In the genomic region with DNA sequence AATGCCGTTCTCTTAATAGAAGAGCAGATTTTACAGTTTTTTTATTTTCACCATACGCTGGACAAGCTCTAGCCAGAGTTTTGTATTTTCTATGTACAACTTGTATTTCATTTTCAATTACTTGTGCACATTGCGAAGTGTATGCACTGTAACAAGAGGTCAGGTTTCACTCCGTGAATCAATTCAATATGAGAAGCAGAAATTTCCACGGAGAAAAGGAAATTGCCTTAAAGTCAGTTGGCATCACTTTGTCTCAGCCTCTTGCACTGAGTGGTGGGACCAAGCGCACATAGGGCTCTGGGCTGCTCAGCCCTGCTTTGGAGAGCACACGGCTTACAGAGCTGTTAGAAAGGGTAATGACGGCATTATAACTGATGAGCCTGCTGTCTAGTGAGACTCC, we compare ENCODE assay signal across 19 mouse cellular contexts.
"Had no signal": no experiment of that assay in that cellular context is flagged by ENCODE, and none has a peak within 500 bp of the region (broad histone marks: within the 10 kb centered on the region; RNA-seq: fewer than 3 reads in every experiment).

No protein-coding gene starts in this region.

- H3K36me3 ChIP-seq: liver, embryonic 12.5 days; liver, embryonic 15.5 days; stomach, embryonic 15.5 days had no signal

- H3K4me1 ChIP-seq: liver, embryonic 12.5 days; liver, embryonic 15.5 days had no signal

- DNase-seq: kidney, adult 11 months; kidney, adult 9 months; kidney, postnatal 14 days; kidney, postnatal 4 days; left cerebral cortex, postnatal 4 days; liver; lung, adult 18-20 months; lung, postnatal 14 days; lung, postnatal 4 days; midbrain, embryonic 14.5 days; right cerebral cortex, postnatal 14 days; spleen, adult 18-20 months; thymus, adult 2 months; thymus, postnatal 14 days; thymus, postnatal 4 days had no signal

- H3K9me3 ChIP-seq: liver, embryonic 12.5 days; liver, embryonic 15.5 days; stomach, embryonic 15.5 days had no signal

- H3K4me3 ChIP-seq: liver, embryonic 12.5 days; liver, embryonic 15.5 days; stomach, embryonic 15.5 days had no signal

- H3K9ac ChIP-seq: liver, embryonic 12.5 days; liver, embryonic 15.5 days; stomach, embryonic 15.5 days had no signal

- H3K27me3 ChIP-seq: liver, embryonic 12.5 days; liver, embryonic 15.5 days; stomach, embryonic 15.5 days had no signal

- H3K27ac ChIP-seq: liver, embryonic 12.5 days; liver, embryonic 15.5 days; stomach, embryonic 15.5 days had no signal

- ATAC-seq: liver, embryonic 12.5 days had no signal

- H3K4me2 ChIP-seq: liver, embryonic 12.5 days; liver, embryonic 15.5 days; midbrain, embryonic 11.5 days; stomach, embryonic 15.5 days had no signal
